Mouse (Mus musculus): ENCODE results near the gene Crtc3.

Gene Crtc3

DNA sequence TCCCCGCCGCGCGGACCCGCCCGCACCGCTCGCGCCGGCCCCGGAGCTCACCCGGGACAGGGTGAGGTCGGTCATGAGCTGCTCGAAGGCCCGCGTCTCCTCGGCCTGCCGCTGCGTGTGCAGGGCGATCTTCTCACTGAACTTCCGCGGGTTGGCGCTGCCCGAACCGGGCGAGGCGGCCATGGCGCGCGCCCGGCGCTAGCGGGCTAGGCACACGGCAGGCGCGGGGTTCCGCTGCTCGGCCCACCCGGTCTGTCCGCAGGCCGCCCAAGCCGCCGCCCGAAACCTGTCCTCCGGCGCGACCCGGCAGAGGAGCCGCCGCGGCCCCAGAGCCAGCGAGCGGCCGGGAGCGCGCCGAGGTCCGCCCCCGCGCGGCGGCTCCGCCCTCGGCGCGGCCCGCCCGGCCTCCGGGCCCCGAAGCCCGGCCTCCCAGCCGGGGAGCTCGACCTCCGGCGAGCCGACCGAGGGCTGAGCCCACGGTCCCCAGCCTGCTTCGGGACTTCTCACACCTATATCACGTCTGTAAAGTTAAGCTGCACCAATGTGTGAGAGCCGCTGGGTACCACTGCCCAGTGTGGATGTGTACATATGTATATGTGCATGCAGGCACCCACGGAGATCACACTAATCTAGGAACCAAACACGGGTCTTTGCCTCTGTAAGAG is at the start of gene Crtc3:
TSS of gene Crtc3 (minus strand) at position 322 of the 665 bp plus-strand sequence.
- peak; percentile 80 for DNase-seq (ENCODE audit: low read depth)

- no peak for DNase-seq (ENCODE audit: low read depth)
These were observed 47.5 kb upstream of the Crtc3 start for GRCm38 (mm10) chr7:80736199-80736598.

GRCm38 (mm10) chr7:80732986-80733385 is 44.3 kb upstream of the Crtc3 start:
- DNase-seq (ENCODE audit: low read depth), result no peak

- DNase-seq (ENCODE audit: low read depth), result peak; percentile 87
These were observed 41.0 kb upstream of the Crtc3 start for GRCm38 (mm10) chr7:80729662-80730061.

DNA sequence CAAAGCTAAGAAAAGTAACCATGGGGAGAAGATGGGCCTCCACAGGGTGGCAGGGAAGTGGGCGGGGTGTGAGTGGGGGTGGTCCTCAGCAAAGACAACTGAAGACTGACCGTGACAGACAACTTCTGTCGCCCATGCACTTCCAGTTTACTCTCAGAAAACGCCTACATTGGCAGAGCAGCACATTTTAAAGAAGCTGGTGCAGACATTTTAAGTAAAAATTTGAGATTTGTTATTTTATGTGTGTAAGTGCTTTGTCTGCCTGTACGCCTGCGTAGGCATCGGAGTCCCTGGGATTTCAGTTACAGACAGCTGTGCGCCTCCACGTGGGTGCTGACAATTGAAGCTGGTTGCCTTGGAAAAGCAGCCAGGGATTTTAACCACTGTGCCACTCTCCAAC is 32.4 kb upstream of the Crtc3 start:
- DNase-seq (ENCODE audit: low read depth), result no peak

GRCm38 (mm10) chr7:80719582-80719981 is 30.9 kb upstream of the Crtc3 start:
- no peak for DNase-seq (ENCODE audit: low read depth)

- DNase-seq (ENCODE audit: low read depth), result no peak
These were observed 30.4 kb upstream of the Crtc3 start for GRCm38 (mm10) chr7:80719038-80719437.

GRCm38 (mm10) chr7:80718471-80718870 is 29.8 kb upstream of the Crtc3 start:
- no peak for DNase-seq (ENCODE audit: low read depth)

GRCm38 (mm10) chr7:80716758-80717157 is 28.1 kb upstream of the Crtc3 start:
- no peak for DNase-seq (ENCODE audit: low read depth)

DNA sequence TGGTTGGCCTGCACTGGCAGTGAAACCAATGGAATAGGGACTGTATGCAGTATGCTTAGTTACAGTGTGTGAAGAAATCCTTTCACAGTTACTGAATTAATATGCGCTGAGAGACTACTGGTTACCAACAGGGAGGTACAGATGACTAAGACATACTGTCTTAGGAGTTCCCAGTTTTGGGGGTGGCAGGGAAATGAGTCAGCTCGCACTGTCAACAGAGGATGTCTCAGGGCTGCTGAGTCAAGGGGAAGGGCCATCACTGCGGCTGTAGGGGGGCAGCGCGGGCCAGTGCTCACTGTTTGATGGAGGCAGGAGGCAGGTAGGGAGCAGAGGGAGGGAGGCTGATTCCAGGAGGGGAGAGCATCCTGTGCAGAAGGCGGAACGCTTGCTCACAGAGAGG is 26.6 kb upstream of the Crtc3 start:
- peak; percentile 82 for DNase-seq (ENCODE audit: low read depth)

- no peak for DNase-seq (ENCODE audit: low read depth)
These were observed 22.8 kb upstream of the Crtc3 start for GRCm38 (mm10) chr7:80711496-80711895.

DNA sequence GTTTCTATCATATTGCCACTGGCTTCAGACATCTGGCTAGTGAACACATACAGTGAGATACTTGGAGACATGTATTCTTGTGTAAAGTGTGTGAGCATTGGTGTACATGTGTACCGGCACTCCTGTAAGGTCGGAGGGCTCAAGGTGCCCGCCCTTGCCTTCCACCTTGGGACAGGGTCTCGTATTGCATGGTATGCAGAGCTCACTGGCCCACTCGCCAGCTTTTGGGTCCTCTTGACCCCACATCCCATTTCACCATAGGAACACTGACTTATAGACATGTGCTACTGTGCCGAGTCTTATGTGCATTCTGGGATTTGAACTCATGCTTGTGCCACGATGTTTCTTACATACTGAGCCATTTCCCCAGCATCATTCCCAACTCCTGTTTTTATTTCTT is 21.7 kb upstream of the Crtc3 start:
- DNase-seq (ENCODE audit: low read depth), result no peak

GRCm38 (mm10) chr7:80704066-80704465 is 15.4 kb upstream of the Crtc3 start:
- DNase-seq (ENCODE audit: low read depth), result no peak

GRCm38 (mm10) chr7:80702510-80702909 is 13.8 kb upstream of the Crtc3 start:
- DNase-seq (ENCODE audit: low read depth), result no peak

DNA sequence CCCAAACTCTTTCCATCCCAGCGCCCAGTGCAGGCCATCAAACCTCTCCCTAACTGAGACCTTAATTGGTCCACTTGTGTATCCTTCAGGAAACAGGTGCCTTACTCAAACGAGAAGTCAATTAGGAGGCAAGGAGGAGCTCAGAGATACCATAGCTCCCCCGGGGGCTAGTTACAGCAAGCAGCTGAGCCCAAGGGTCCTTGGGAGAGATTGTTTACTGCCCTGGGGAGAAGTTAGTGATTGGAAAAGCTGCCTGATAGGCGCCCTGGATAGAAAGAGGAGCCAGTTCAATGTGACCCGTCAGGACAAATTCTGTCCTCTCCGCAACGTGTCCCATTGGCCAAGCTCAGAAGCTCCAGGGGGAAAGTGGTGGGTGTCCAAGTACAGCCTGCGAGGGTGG is 11.0 kb upstream of the Crtc3 start:
- no peak for DNase-seq (ENCODE audit: low read depth)

DNA sequence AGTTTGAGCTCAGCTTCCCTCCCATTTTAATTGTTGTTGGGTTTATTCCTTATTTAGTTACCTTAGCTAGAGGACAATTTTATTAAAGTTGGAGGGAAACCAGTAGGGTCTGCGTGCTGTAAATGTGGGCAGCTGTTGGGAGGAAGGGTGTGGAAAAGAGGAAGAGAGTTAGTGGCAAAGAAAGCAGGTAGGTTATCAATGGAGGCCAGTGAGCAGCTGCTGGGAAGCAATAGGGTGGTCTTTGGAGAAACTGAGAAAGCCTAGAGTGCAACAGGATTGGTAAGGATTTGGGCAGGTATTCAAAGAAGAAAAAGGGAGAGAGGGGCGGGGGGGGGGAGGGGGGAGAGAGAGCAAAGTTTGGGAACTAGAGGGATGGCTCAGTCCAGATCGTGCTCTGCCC is 10.3 kb upstream of the Crtc3 start:
- DNase-seq (ENCODE audit: low read depth), result no peak

- no peak for DNase-seq (ENCODE audit: low read depth)
These were observed 9.2 kb upstream of the Crtc3 start for GRCm38 (mm10) chr7:80697859-80698258.

- DNase-seq (ENCODE audit: low read depth), result no peak
These were observed 8.2 kb upstream of the Crtc3 start for GRCm38 (mm10) chr7:80696903-80697302.

- DNase-seq (ENCODE audit: low read depth), result no peak
These were observed 7.7 kb upstream of the Crtc3 start for GRCm38 (mm10) chr7:80696334-80696733.

GRCm38 (mm10) chr7:80692472-80692871 is 3.8 kb upstream of the Crtc3 start:
- DNase-seq (ENCODE audit: low read depth), result no peak

GRCm38 (mm10) chr7:80691131-80691530 is 2.5 kb upstream of the Crtc3 start:
- no peak for DNase-seq (ENCODE audit: low read depth)

DNA sequence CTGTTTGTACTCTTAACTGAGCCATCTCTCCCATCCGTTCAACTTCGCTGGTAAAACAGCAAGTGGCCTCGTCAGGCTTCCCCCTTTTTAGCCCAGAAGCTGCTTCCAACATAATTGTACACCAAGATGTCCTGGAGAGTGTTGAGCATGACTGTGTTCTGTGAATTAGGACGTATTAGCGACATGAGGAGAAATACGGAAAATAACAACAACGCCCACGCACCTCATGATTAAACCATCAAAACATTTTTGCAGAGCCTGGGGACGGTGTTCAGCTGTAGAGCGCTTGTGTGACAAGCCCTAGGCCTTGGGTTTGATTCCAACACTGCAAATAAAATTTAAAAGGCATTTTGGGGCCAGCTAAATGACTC is 529 bp upstream of the Crtc3 start:
- peak; percentile 49 for DNase-seq (ENCODE audit: low read depth)

DNA sequence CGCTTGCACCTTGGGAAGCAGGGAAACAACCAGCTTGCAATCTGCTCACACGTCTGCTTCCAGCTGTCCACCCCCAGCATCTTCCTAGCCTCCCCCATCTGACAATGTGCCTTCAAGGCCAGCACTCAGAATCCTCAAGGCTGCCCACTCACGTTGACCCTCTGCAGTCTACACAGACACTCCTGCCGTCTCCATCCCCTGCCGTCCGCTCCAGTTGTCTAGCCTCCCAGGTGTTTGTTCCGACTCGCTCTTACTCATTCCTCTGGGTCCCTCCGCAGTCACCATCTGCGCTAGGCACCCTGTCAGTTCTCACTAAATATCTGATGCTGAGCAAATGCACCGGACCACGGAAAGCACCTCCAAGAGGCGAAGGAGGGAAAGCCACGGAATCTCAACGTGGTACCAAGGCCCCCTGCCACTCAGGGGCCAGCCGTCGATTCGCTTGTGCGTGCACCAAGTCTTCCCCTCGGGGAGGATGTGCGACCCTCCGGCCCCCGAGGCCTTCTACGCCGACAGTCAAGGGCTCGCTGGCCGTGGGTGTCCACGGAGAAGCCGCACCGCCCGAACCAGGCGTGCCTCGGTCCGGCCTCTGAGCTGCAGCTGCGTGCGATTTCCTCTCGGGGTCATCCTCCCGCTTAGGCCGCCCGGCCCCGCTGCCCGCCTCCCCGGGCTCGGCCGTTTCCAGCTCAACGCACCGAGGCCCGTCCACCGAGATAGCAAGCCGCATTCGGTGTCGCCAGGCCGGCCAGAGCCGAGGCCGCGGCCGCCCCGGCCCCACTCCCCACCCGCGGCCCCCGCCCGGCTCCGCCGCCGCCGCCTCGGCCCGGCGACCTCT is 739 bp downstream of the Crtc3 start:
- DNase-seq (ENCODE audit: low read depth), result peak; percentile 75

- no peak for DNase-seq (ENCODE audit: low read depth)
These were observed 3.0 kb downstream of the Crtc3 start for GRCm38 (mm10) chr7:80685639-80686038.
